Mouse (Mus musculus) forebrain, embryonic 10.5 days (tissue): Measurements from ENCODE around the gene Ppm1k. TPM values are rescaled to one million over a fixed set of nuclear protein-coding genes. Genes with fewer than 3 reads are reported as not detected.
A peak's percentile ranks its signal among the peaks of the same experiment; 100 is the strongest.
"Not testable (repeated sequence)": the region's sequence is repeated elsewhere in the genome, so short reads cannot be mapped to it uniquely, and the experiment has no call there.

Experiments
- DNase-seq: peaks from one replicate; pipeline ENCODE4 v3.0.0-alpha.2; 2017; ENCODE audit warnings: low spot score; ENCODE audit errors: extremely low spot score
- H3K27ac ChIP-seq: fragments of 300-500 bp; sonication (generic); 2 replicates; pipeline ENCODE4 v1.5.1; 2016; ENCODE audit warnings: mild to moderate bottlenecking
- H3K27me3 ChIP-seq: fragments of 300-500 bp; sonication (generic); 2 replicates; pipeline ENCODE4 v1.6.1; 2016; ENCODE audit warnings: mild to moderate bottlenecking; ENCODE audit not compliant: poor library complexity, severe bottlenecking
- H3K36me3 ChIP-seq: fragments of 300-500 bp; sonication (generic); replicated peaks from 2 replicates; pipeline ENCODE4 v1.6.1; 2016; ENCODE audit warnings: mild to moderate bottlenecking, moderate library complexity
- H3K4me1 ChIP-seq: fragments of 300-500 bp; sonication (generic); 2 replicates; pipeline ENCODE4 v1.6.1; 2016
- H3K4me3 ChIP-seq: fragments of 300-500 bp; sonication (generic); 2 replicates; pipeline ENCODE4 v1.5.1; 2016; ENCODE audit warnings: mild to moderate bottlenecking, moderate library complexity
- H3K9me3 ChIP-seq: fragments of 300-500 bp; sonication (generic); 2 replicates; pipeline ENCODE4 v1.6.1; 2016; ENCODE audit warnings: mild to moderate bottlenecking, moderate library complexity
- WGBS: fragments of 180-500 bp; shearing (Covaris S2); methylation state at CpG from one replicate; pipeline ENCODE4 v1.1.7; 2016; 5-methylcytosine and 5-hydroxymethylcytosine counted together
- polyA plus RNA-seq: library from polyadenylated mRNA; unstranded; fragments of >200 nt; fragmentation: Nextera tagmentation; extraction: Ambion mirVana; gene quantifications from 2 replicates; pipeline ENCODE4 v1.2.1, GENCODE M21; 2016

Gene Ppm1k
- polyA plus RNA-seq, 1 experiment from 2014 or later, result 4.1 TPM

DNA sequence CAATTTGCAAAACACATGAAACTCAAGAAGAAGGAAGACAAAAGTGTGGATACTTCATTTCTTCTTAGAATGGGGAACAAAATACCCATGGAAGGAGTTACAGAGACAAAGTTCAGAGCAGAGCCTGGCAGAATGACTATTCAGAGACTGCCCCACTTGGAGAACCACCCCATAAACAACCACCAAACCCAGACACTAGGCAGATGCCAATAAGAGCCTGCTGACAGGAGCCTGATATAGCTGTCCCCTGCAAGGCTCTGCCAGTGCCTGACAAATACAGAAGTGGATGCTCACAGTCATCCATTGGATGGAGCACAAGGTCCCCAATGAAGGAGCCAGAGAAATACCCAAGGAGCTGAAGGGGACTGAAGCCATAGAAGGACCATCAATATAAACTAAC is 8.3 kb upstream of the Ppm1k start:
- H3K4me3 ChIP-seq, H3K27me3 ChIP-seq, H3K9me3 ChIP-seq, H3K36me3 ChIP-seq, H3K27ac ChIP-seq, DNase-seq, H3K4me1 ChIP-seq: not testable (repeated sequence)

DNA sequence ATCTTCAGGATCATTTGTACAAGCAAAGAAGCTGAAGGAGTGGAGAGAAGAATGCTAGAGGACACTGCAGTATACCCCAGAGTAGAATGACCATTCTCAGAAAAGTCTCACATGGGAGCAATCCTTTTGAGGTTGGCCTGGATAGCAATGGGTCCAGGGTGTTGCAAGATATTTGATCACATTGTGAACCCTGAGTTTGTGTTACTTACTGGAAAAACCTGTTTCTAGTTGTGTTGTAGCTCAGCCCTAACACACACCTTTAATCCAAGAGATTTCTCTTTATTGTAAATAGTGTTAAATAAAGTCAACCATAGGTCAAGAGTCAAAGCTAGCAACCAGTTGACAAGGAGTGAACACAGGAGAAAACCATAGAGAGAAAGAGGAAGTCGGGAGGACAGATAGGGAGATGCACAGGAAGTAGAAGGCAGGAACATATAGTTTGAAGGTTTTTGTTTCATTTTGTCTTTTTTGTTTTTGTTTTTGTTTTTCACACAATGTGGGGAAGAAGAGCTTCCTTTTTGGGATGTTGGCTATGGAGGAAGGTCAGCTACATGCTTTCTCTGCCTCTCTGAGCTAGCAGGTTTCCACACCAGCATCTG is 6.6 kb upstream of the Ppm1k start:
- 97% methylated on average over 1 of the region's 1 CpGs for WGBS
- Histone ChIP-seq H3K36me3 (no peaks in the 10 kb centered on the region), H3K27ac (no peak overlapping the region), H3K9me3 (no peaks in the 10 kb centered on the region), H3K4me1 (no peaks in the 10 kb centered on the region), H3K27me3 (no peaks in the 10 kb centered on the region), H3K4me3 (no peak overlapping the region)
- no peak for DNase-seq

DNA sequence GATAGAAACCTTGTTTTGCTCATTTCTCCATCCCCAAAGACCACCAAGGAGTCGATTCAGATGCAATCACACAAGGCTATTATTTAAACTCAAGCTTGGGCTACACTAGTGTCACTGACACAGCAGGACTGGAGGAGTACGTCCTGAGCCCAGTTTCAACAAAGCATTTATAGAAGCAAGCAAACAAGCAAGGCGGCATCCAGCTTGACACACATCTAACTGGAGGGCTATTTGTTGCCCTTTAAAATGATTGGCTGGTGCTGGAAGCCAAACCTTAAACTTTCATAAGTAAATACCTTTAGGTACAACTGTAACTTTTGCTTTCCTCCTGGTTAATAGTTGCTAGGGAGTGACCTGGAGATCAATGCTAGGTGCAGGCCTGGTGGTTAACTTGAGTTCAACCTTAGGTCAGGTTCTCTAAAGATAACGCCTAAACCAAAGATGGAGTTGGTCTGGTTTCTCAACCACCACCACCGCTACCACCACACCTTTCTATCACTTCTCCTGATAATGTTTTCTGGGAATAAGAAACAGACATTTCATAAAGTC is 5.8 kb upstream of the Ppm1k start:
- 88% methylated on average over 5 of the region's 5 CpGs for WGBS
- Histone ChIP-seq H3K4me1 (no peaks in the 10 kb centered on the region), H3K27me3 (no peaks in the 10 kb centered on the region), H3K4me3 (no peak overlapping the region), H3K27ac (no peak overlapping the region), H3K9me3 (no peaks in the 10 kb centered on the region), H3K36me3 (no peaks in the 10 kb centered on the region)
- DNase-seq, result no peak

DNA sequence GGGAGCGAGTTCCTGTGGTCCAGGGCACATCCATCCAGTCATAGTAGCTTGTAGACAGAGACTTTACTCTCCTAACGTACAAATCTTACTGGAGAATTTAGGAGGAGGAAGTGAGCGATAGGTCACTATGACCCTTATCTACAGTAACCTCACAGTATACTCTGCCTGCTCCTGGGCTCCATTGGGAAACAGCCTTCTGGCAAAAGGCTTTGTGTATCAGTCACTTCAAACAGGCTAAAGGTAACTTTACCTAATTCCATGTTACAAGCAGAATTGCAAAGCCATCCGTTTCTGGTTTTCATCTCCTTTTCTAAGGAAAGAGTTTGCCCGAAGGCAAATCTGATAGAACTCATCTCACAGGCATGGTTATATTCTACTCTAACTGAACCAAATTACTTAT is 2.6 kb upstream of the Ppm1k start:
- H3K36me3 ChIP-seq, result no peaks in the 10 kb centered on the region
- H3K4me1 ChIP-seq, result peaks cover 10% of the 10 kb centered on the region
- no peak for DNase-seq
- no peaks in the 10 kb centered on the region for H3K9me3 ChIP-seq
- 0 out of 2 replicates have a peak, but pooled peaks cover 6% of the 10 kb centered on the region for H3K27me3 ChIP-seq
- no peak overlapping the region for H3K27ac ChIP-seq
- 86% methylated on average over 5 of the region's 5 CpGs for WGBS
- H3K4me3 ChIP-seq, result no peak overlapping the region

DNA sequence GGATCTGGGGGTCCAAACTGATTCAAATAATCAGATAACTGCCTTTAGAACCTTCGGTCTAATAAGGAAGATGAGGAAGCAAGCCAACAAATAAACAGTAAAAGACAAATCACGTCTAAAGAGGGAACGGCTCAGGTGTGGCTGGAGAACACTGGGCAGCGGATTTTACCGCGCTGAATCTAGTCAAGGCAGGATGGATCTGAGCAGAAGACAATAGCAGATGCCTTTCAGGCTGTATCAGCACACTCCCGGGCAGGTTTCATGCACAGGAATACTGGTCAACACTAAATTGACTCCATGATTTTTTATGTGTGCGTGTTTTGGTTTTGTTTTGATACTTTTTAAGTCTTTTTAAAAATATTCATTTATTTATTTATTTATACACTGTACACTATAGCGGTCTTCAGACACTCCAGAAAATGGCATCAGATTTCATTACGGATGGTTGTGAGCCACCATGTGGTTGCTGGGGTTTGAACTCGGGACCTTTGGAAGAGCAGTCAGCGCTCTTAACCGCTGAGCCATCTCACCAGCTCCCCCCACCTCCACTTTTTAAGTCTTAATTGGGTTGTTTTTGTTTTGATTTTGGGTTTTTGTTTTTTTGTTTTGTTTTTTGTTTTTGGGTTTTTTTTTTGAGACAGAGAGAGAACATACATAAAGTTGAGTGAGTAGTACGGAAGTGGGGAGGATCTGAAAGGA is 852 bp upstream of the Ppm1k start:
- Histone ChIP-seq H3K4me1 (peaks cover 10% of the 10 kb centered on the region), H3K27me3 (0 out of 2 replicates have a peak, but pooled peaks cover 6% of the 10 kb centered on the region), H3K4me3 (peak overlapping the region; percentile 74), H3K9me3 (no peaks in the 10 kb centered on the region), H3K27ac (peak overlapping the region; percentile 84), H3K36me3 (no peaks in the 10 kb centered on the region)
- no peak for DNase-seq
- WGBS, result 30% methylated on average over 14 of the region's 14 CpGs

DNA sequence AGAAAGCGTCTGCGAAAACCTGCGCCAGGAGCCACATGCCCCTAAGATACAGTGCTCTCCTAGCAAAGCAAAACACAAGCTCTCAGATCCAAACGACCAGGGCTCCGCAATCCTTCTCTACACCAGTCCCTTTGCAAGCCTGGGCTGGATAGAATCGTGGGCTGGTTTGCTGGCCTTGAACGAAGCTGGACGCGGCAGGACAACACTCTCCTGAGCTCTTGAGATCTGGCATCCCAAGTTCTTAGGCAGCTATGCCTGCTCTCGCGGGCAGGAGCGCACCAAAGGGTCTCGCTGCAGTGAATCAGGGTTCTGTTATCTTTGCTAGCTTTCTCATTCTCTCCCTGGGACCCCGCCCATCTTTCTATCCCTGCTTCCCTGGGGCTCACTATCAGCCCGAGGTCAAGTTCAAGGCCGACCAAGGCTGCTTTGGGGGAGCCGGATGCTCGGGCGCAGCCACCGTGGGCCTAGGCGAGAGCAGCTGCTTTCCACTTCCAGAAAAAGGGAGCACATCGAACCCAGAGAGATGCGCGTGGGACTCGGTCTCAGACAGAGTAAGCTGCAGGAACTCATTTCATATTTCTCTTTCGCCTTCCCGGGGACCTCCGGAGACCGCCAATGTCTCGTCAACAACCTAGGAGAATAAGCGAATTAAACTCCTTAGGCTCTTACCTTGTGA is 519 bp downstream of the Ppm1k start:
- peak overlapping the region; percentile 84 for H3K27ac ChIP-seq
- WGBS, result 2% methylated on average over 31 of the region's 31 CpGs
- 0 out of 2 replicates have a peak, but pooled peaks cover 6% of the 10 kb centered on the region for H3K27me3 ChIP-seq

DNA sequence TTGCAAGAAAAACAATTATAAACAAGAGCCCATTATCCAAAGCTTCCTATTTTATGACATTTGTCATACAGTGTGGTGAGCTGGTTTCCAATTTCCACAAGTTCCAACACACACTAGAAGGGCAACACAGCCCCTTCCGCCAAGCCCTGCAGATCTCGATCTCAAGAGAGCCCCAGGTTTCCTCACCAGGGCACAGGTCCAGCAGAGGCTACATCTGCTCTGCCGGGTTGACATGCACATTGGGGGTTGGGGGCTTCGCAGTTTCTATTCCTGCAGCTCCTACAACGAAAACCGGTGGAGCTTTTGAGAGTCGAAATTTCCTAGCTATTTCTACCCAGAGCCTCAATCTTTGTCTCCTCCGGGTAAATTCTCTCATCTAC is 1.0 kb downstream of the Ppm1k start:
- H3K27ac ChIP-seq, result peak overlapping the region; percentile 84
- 0 out of 2 replicates have a peak, but pooled peaks cover 6% of the 10 kb centered on the region for H3K27me3 ChIP-seq
- 11% methylated on average over 8 of the region's 8 CpGs for WGBS
- peak overlapping the region; percentile 74 for H3K4me3 ChIP-seq
- DNase-seq, result no peak
- H3K36me3 ChIP-seq, result no peaks in the 10 kb centered on the region
- H3K9me3 ChIP-seq, result no peaks in the 10 kb centered on the region
- peaks cover 10% of the 10 kb centered on the region for H3K4me1 ChIP-seq

More for the DNA sequence above, 519 bp downstream of the Ppm1k start:
- DNase-seq, result peak; percentile 56
- peak overlapping the region; percentile 74 for H3K4me3 ChIP-seq
- H3K4me1 ChIP-seq, result peaks cover 10% of the 10 kb centered on the region
- H3K36me3 ChIP-seq, result no peaks in the 10 kb centered on the region
- no peaks in the 10 kb centered on the region for H3K9me3 ChIP-seq

DNA sequence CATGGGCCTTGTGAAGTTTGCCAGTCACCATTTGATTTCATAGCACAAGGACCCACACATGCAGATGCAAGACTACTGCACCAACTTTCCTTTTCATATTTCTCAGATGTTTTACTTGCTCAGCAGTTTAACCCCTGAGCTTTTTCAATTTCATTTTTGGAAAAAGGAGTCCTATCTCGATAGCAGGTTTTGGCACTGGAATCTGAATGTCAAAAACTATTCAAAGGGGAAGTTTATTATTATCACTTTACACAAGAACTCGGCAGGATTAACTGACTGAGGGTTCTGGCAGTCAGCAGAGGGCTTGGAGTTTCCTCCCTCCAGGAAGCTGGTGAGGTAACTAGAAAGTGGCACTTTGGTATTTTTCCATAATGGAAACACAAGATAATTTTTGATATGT is 1.9 kb downstream of the Ppm1k start:
- Histone ChIP-seq H3K9me3 (no peaks in the 10 kb centered on the region), H3K4me1 (peaks cover 10% of the 10 kb centered on the region), H3K27me3 (0 out of 2 replicates have a peak, but pooled peaks cover 6% of the 10 kb centered on the region), H3K4me3 (0 out of 2 replicates have a peak overlapping the region, but pooled peaks have one; percentile 74), H3K27ac (no peak overlapping the region), H3K36me3 (no peaks in the 10 kb centered on the region)
- no peak for DNase-seq
- 80% methylated on average over 2 of the region's 2 CpGs for WGBS

DNA sequence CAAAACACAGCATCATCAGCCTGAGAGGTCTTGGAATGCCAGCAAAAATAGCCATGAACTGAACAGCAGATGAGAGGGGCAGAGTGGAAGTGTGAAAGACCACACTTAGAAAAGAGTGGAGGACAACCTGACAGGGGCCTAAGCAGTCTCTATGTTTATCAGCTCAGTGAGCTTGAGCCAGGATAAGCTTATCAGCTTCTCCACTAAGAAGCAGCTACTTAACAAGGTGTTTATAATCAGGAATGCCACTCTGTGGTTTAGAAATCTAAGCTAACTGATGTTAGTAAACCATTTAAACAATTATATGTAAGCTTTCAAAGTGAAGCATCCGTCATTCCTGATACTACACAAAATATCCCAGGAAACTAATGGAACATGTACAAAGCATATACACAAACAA is 3.2 kb downstream of the Ppm1k start:
- no peaks in the 10 kb centered on the region for H3K9me3 ChIP-seq
- H3K4me1 ChIP-seq, result peaks cover 10% of the 10 kb centered on the region
- no peak for DNase-seq
- H3K4me3 ChIP-seq, result no peak overlapping the region
- 90% methylated on average over 1 of the region's 1 CpGs for WGBS
- H3K36me3 ChIP-seq, result no peaks in the 10 kb centered on the region
- 0 out of 2 replicates have a peak, but pooled peaks cover 6% of the 10 kb centered on the region for H3K27me3 ChIP-seq
- H3K27ac ChIP-seq, result no peak overlapping the region

DNA sequence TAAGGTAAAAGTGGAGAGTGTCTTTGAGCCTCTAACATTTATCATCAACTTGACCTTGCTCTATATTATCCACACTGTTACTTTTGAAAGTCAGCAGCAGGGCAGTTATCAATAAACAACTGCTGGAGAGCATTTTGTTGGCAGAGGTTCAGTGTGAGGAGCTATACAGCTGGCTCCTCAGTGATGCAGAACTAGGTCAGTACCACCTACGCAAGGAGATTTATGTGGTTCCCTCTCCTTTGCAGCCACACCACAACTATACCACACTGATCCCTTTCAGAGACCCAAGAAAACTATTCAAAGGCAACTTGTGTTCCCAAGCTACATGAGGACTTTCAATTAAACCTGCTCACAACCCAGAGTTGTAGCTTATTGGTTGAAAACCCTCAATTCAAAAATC is 3.8 kb downstream of the Ppm1k start:
- DNase-seq, result no peak
- H3K27ac ChIP-seq, result no peak overlapping the region
- peaks cover 10% of the 10 kb centered on the region for H3K4me1 ChIP-seq
- no peaks in the 10 kb centered on the region for H3K36me3 ChIP-seq
- WGBS, result 96% methylated on average over 1 of the region's 1 CpGs
- no peak overlapping the region for H3K4me3 ChIP-seq
- H3K27me3 ChIP-seq, result 0 out of 2 replicates have a peak, but pooled peaks cover 6% of the 10 kb centered on the region
- H3K9me3 ChIP-seq, result no peaks in the 10 kb centered on the region

DNA sequence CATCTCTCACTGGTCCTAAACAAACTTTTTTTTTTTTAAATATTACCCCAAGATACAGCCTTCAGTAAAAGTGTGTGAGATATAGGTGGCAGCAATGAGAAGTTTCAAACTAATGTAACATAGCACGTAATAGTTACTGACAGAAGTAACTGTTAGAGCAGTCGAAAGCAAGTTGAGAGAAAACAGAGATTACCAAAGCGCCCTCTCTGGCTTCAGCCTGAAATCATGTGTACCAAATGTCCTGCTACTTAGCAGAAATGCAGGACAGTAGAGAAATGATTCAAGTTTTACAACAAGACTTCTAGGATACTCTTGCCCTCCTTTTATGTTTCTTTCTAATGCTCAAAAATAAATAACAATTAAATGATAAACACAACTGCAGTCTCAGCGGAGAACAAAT is 4.3 kb downstream of the Ppm1k start:
- peaks cover 10% of the 10 kb centered on the region for H3K4me1 ChIP-seq
- no peak for DNase-seq
- no peak overlapping the region for H3K4me3 ChIP-seq
- no peaks in the 10 kb centered on the region for H3K36me3 ChIP-seq
- WGBS, result 82% methylated on average over 4 of the region's 4 CpGs
- no peaks in the 10 kb centered on the region for H3K9me3 ChIP-seq
- H3K27ac ChIP-seq, result no peak overlapping the region
- H3K27me3 ChIP-seq, result 0 out of 2 replicates have a peak, but pooled peaks cover 6% of the 10 kb centered on the region

DNA sequence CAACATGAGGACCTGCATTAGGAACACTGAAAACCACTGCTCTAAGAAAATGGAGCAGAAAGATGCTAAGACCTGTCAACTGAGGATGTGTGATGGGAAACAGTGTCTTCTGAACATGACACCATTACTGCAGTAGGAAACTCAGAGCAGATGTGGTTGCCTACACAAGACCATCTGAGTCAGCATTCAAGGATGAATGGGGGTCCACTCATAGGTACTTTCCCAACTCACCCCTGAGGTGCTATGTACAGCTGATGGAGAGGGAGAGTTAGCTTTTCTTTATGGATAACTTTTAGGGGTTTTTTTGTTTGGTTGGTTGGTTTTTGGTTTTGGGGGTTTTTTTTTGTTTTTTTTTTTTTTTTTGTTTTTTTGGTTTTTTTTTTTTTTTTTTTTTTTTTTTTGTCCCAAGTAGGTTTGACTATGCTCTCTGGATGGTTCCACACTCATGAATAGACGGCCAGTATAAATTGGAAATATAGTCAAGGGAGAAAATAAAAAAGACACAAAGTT is 5.9 kb downstream of the Ppm1k start:
- H3K36me3 ChIP-seq, result no peaks in the 10 kb centered on the region
- no peaks in the 10 kb centered on the region for H3K9me3 ChIP-seq
- H3K4me3 ChIP-seq, result no peak overlapping the region
- 91% methylated on average over 1 of the region's 1 CpGs for WGBS
- peaks cover 8% of the 10 kb centered on the region for H3K4me1 ChIP-seq
- DNase-seq, result no peak
- 0 out of 2 replicates have a peak, but pooled peaks cover 6% of the 10 kb centered on the region for H3K27me3 ChIP-seq
- no peak overlapping the region for H3K27ac ChIP-seq
